Mouse (Mus musculus): ENCODE measurements around the gene Wwox. TPM values are rescaled to one million over a fixed set of nuclear protein-coding genes. Genes with fewer than 3 reads are reported as not detected.
A peak's percentile ranks its signal among the peaks of the same experiment; 100 is the strongest.

The Wwox gene
- 100 to 1,000 TPM in 2 of 26 experiments, 10 to 100 TPM in 24; 34.4 to 119 (median 85.6) TPM for total RNA-seq (2018; cell fraction: chromatin; rRNA removed)
- total RNA-seq (2018; cell fraction: cytosol; rRNA removed), result 10 to 100 TPM in 3 of 26 experiments, 1 to 10 TPM in 23; 5.3 to 11.0 (median 6.6) TPM
- total RNA-seq (2018; cell fraction: nucleus; rRNA removed), result 10 to 100 TPM; 17.1 to 83.7 (median 47.3) TPM
- 5.2 to 6.9 TPM (median 6.6 TPM) in 3 replicates for polyA plus RNA-seq (2018)

GRCm38 (mm10) chr8:114439334-114440204 is at the start of gene Wwox:
Gene Wwox, plus strand, starts transcription at chr8:114439655.
- Histone ChIP-seq H3K27ac (no peak within 1 kb of the TSS), H3K79me2 (ENCODE audit: inconsistent target) (no peaks in the 10 kb centered on the region), H3K4me3 (ENCODE audit: inconsistent target) (peak within 1 kb of the TSS; percentile 44), H3K36me3 (ENCODE audit: inconsistent target) (no peaks in the 10 kb centered on the region)
- WGBS (ENCODE audit: missing documents), result 2% methylated on average over 53 of the region's 54 CpGs

- Histone ChIP-seq H3K79me2 (ENCODE audit: inconsistent target) (no peaks in the 10 kb centered on the region), H3K36me3 (ENCODE audit: inconsistent target) (no peaks in the 10 kb centered on the region), H3K27ac (no peak overlapping the region), H3K4me3 (ENCODE audit: inconsistent target) (no peak overlapping the region)
- WGBS (ENCODE audit: missing documents), result 32% methylated on average over 6 of the region's 13 CpGs
These were observed 48.8 kb upstream of the Wwox start for GRCm38 (mm10) chr8:114390465-114391254.

- no peaks in the 10 kb centered on the region for H3K79me2 ChIP-seq (ENCODE audit: inconsistent target)
- H3K36me3 ChIP-seq (ENCODE audit: inconsistent target), result no peaks in the 10 kb centered on the region
- 94% methylated on average over 5 of the region's 5 CpGs for WGBS (ENCODE audit: missing documents)
- H3K27ac ChIP-seq, result no peak overlapping the region
- no peak overlapping the region for H3K4me3 ChIP-seq (ENCODE audit: inconsistent target)
These were observed 41.1 kb upstream of the Wwox start for GRCm38 (mm10) chr8:114398326-114398725.

GRCm38 (mm10) chr8:114399273-114399672 is 40.2 kb upstream of the Wwox start:
- H3K27ac ChIP-seq, result no peak overlapping the region
- H3K36me3 ChIP-seq (ENCODE audit: inconsistent target), result no peaks in the 10 kb centered on the region
- H3K4me3 ChIP-seq (ENCODE audit: inconsistent target), result no peak overlapping the region
- 94% methylated on average over 5 of the region's 5 CpGs for WGBS (ENCODE audit: missing documents)
- H3K79me2 ChIP-seq (ENCODE audit: inconsistent target), result no peaks in the 10 kb centered on the region

GRCm38 (mm10) chr8:114401679-114402078 is 37.8 kb upstream of the Wwox start:
- Histone ChIP-seq H3K36me3 (ENCODE audit: inconsistent target) (no peaks in the 10 kb centered on the region), H3K4me3 (ENCODE audit: inconsistent target) (no peak overlapping the region), H3K79me2 (ENCODE audit: inconsistent target) (no peaks in the 10 kb centered on the region), H3K27ac (no peak overlapping the region)
- WGBS (ENCODE audit: missing documents), result 79% methylated on average over 7 of the region's 7 CpGs

GRCm38 (mm10) chr8:114411421-114411820 is 28.0 kb upstream of the Wwox start:
- WGBS (ENCODE audit: missing documents), result 41% methylated on average over 3 of the region's 3 CpGs
- H3K4me3 ChIP-seq (ENCODE audit: inconsistent target), result no peak overlapping the region
- no peak overlapping the region for H3K27ac ChIP-seq

GRCm38 (mm10) chr8:114417786-114418185 is 21.7 kb upstream of the Wwox start, which contains the start of gene Clec3a:
Gene Clec3a, plus strand, starts transcription at chr8:114418086.
- Histone ChIP-seq H3K4me3 (ENCODE audit: inconsistent target) (no peak within 1 kb of the TSS), H3K27ac (no peak within 1 kb of the TSS), H3K79me2 (ENCODE audit: inconsistent target) (no peaks in the 10 kb centered on the region), H3K36me3 (ENCODE audit: inconsistent target) (no peaks in the 10 kb centered on the region)
- WGBS (ENCODE audit: missing documents), result 96% methylated on average over 8 of the region's 8 CpGs

More at GRCm38 (mm10) chr8:114411421-114411820, 28.0 kb upstream of the Wwox start:
- Histone ChIP-seq H3K36me3 (ENCODE audit: inconsistent target) (no peaks in the 10 kb centered on the region), H3K79me2 (ENCODE audit: inconsistent target) (no peaks in the 10 kb centered on the region)

- no peak overlapping the region for H3K4me3 ChIP-seq (ENCODE audit: inconsistent target)
- H3K79me2 ChIP-seq (ENCODE audit: inconsistent target), result no peaks in the 10 kb centered on the region
- no peaks in the 10 kb centered on the region for H3K36me3 ChIP-seq (ENCODE audit: inconsistent target)
- no peak overlapping the region for H3K27ac ChIP-seq
- 38% methylated on average over 3 of the region's 5 CpGs for WGBS (ENCODE audit: missing documents)
These were observed 21.0 kb upstream of the Wwox start for GRCm38 (mm10) chr8:114418486-114418885.

- Histone ChIP-seq H3K4me3 (ENCODE audit: inconsistent target) (no peak overlapping the region), H3K79me2 (ENCODE audit: inconsistent target) (no peaks in the 10 kb centered on the region), H3K36me3 (ENCODE audit: inconsistent target) (no peaks in the 10 kb centered on the region), H3K27ac (no peak overlapping the region)
- WGBS (ENCODE audit: missing documents), result 18% methylated on average over 6 of the region's 6 CpGs
These were observed 20.6 kb upstream of the Wwox start for GRCm38 (mm10) chr8:114418904-114419303.

- 78% methylated on average over 4 of the region's 4 CpGs for WGBS (ENCODE audit: missing documents)
- Histone ChIP-seq H3K27ac (no peak overlapping the region), H3K36me3 (ENCODE audit: inconsistent target) (no peaks in the 10 kb centered on the region), H3K79me2 (ENCODE audit: inconsistent target) (no peaks in the 10 kb centered on the region), H3K4me3 (ENCODE audit: inconsistent target) (no peak overlapping the region)
These were observed 17.9 kb upstream of the Wwox start for GRCm38 (mm10) chr8:114421544-114421943.

GRCm38 (mm10) chr8:114438236-114438635 is 1.2 kb upstream of the Wwox start:
- Histone ChIP-seq H3K27ac (no peak overlapping the region), H3K36me3 (ENCODE audit: inconsistent target) (no peaks in the 10 kb centered on the region), H3K4me3 (ENCODE audit: inconsistent target) (no peak overlapping the region), H3K79me2 (ENCODE audit: inconsistent target) (no peaks in the 10 kb centered on the region)
- WGBS (ENCODE audit: missing documents), result 6% methylated on average over 6 of the region's 6 CpGs

- no peaks in the 10 kb centered on the region for H3K79me2 ChIP-seq (ENCODE audit: inconsistent target)
- H3K27ac ChIP-seq, result no peak overlapping the region
- 24% methylated on average over 5 of the region's 5 CpGs for WGBS (ENCODE audit: missing documents)
- H3K36me3 ChIP-seq (ENCODE audit: inconsistent target), result no peaks in the 10 kb centered on the region
- peak overlapping the region; percentile 44 for H3K4me3 ChIP-seq (ENCODE audit: inconsistent target)
These were observed 742 bp downstream of the Wwox start for GRCm38 (mm10) chr8:114440205-114440589.

- no peak overlapping the region for H3K4me3 ChIP-seq (ENCODE audit: inconsistent target)
- H3K79me2 ChIP-seq (ENCODE audit: inconsistent target), result no peaks in the 10 kb centered on the region
- WGBS (ENCODE audit: missing documents), result 92% methylated on average over 4 of the region's 4 CpGs
- no peak overlapping the region for H3K27ac ChIP-seq
- no peaks in the 10 kb centered on the region; the same call in 1 of the 2 replicates for H3K36me3 ChIP-seq (ENCODE audit: inconsistent target)
These were observed 2.2 kb downstream of the Wwox start for GRCm38 (mm10) chr8:114441616-114442015.

- Histone ChIP-seq H3K36me3 (ENCODE audit: inconsistent target) (peaks cover 18% of the 10 kb centered on the region; the same call in 1 of the 2 replicates), H3K79me2 (ENCODE audit: inconsistent target) (no peaks in the 10 kb centered on the region), H3K4me3 (ENCODE audit: inconsistent target) (no peak overlapping the region), H3K27ac (no peak overlapping the region)
- 93% methylated on average over 7 of the region's 7 CpGs for WGBS (ENCODE audit: missing documents)
These were observed 7.4 kb downstream of the Wwox start for GRCm38 (mm10) chr8:114446884-114447283.
